Mouse (Mus musculus): ENCODE measurements around the gene Cracr2b. TPM values are rescaled to one million over a fixed set of nuclear protein-coding genes. Genes with fewer than 3 reads are reported as not detected.
A peak's percentile ranks its signal among the peaks of the same experiment; 100 is the strongest.

The Cracr2b gene
- polyA plus RNA-seq, 1 experiment from 2014 or later: 20.8 TPM

DNA sequence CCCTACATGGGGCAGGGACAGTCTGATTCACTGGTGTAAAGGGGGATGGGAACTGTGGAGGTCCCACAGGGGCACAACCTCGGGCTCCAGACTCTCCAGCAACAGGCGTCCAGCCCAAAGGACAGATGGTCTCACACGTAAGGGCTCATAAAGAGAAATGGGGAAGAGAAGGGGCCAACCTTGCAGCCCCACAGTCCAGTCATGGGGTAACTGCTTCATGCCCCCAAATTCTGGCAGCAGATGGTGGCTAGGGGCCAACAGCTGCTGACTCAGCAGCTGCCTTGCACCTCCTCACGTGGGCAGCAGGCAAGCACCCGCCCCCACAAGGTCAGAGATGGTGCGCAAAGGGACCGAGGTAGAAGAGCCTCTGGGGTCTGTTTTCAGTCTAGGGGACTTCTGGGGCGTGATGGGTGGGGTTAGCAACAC lies 28.7 kb upstream of the Cracr2b start:
- H3K27me3 ChIP-seq (ENCODE audit: control insufficient read depth, insufficient read depth, low read length): no peaks in the 10 kb centered on the region
- H3K27ac ChIP-seq (replicated peaks): no peak overlapping the region
- ATAC-seq (ENCODE audit: low FRiP score, low TSS enrichment) (no peak), DNase-seq (ENCODE audit: low spot score) (no peak)
- no peak for TF ChIP-seq CTCF (IDR thresholded peaks at IDR 0.05; ENCODE audit: low read depth)
- no peak for TF ChIP-seq EP300 (optimal IDR thresholded peaks at IDR 0.05)
- WGBS: 83% methylated on average over 8 of the region's 8 CpGs
- peaks cover 5% of the 10 kb centered on the region; the same call in 1 of the 2 replicates for H3K4me1 ChIP-seq (replicated peaks; ENCODE audit: control insufficient read depth, insufficient read depth)
- H3K4me2 ChIP-seq (replicated peaks; ENCODE audit: low read depth): no peak overlapping the region
- no peak overlapping the region for H3K4me3 ChIP-seq (ENCODE audit: low read depth, low read length)
- no peaks in the 10 kb centered on the region for H3K9me3 ChIP-seq (ENCODE audit: control insufficient read depth, low read length)
- peaks cover 11% of the 10 kb centered on the region; the same call in 1 of the 2 replicates for H3K36me3 ChIP-seq (ENCODE audit: control insufficient read depth, insufficient read depth, low read length)
- no peak overlapping the region for H3K9ac ChIP-seq (ENCODE audit: low read length)

DNA sequence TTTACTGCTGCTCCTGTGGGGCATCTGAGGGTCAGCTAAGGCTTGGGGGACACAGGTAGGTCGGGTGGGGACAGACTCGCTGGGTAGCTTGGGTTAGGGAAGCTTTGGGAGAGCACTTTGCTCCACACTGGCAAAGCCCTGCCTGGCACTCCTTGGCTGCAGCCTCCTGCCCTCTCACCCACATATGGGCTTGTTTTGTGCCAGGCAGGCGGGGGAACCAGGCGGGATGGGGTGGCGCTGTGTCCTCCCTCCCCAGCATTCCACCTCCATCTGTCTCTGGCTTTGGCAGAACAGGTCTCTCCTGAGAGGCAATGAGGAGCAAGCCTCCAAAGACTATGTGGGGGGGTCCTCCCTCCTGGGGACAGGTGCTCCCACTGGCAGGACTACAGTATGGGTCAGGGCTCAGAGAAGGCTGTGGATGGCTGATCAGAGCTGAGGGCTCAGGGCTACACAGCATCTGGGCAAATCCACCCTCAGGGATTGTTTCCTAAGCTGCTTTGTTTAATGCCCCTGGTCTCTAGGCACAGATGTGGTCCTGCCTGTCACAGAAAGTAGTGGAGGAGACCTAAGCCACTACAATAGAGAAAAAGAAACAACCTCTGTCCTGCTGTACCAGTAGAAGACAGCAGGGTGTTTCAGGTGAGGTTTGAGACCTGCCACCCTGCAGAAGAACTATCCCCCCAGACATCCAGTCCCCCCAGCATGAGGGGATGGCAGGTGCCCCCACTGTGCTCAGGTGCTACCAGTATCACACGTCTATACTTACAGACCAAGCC lies 28.0 kb upstream of the Cracr2b start:
- no peak overlapping the region for H3K9ac ChIP-seq (ENCODE audit: low read length)
- no peaks in the 10 kb centered on the region for H3K27me3 ChIP-seq (ENCODE audit: control insufficient read depth, insufficient read depth, low read length)
- ATAC-seq (ENCODE audit: low FRiP score, low TSS enrichment) (no peak), DNase-seq (ENCODE audit: low spot score) (no peak)
- H3K4me1 ChIP-seq (replicated peaks; ENCODE audit: control insufficient read depth, insufficient read depth): peaks cover 5% of the 10 kb centered on the region; the same call in 1 of the 2 replicates
- H3K36me3 ChIP-seq (ENCODE audit: control insufficient read depth, insufficient read depth, low read length): peaks cover 11% of the 10 kb centered on the region; the same call in 1 of the 2 replicates
- peak overlapping the region; percentile 30; the same call in 1 of the 2 replicates for H3K27ac ChIP-seq (replicated peaks)
- no peak overlapping the region for H3K4me2 ChIP-seq (replicated peaks; ENCODE audit: low read depth)
- H3K4me3 ChIP-seq (ENCODE audit: low read depth, low read length): no peak overlapping the region
- TF ChIP-seq CTCF (IDR thresholded peaks at IDR 0.05; ENCODE audit: low read depth): no peak
- no peak for TF ChIP-seq EP300 (optimal IDR thresholded peaks at IDR 0.05)
- no peaks in the 10 kb centered on the region for H3K9me3 ChIP-seq (ENCODE audit: control insufficient read depth, low read length)
- WGBS: 65% methylated on average over 6 of the region's 6 CpGs

DNA sequence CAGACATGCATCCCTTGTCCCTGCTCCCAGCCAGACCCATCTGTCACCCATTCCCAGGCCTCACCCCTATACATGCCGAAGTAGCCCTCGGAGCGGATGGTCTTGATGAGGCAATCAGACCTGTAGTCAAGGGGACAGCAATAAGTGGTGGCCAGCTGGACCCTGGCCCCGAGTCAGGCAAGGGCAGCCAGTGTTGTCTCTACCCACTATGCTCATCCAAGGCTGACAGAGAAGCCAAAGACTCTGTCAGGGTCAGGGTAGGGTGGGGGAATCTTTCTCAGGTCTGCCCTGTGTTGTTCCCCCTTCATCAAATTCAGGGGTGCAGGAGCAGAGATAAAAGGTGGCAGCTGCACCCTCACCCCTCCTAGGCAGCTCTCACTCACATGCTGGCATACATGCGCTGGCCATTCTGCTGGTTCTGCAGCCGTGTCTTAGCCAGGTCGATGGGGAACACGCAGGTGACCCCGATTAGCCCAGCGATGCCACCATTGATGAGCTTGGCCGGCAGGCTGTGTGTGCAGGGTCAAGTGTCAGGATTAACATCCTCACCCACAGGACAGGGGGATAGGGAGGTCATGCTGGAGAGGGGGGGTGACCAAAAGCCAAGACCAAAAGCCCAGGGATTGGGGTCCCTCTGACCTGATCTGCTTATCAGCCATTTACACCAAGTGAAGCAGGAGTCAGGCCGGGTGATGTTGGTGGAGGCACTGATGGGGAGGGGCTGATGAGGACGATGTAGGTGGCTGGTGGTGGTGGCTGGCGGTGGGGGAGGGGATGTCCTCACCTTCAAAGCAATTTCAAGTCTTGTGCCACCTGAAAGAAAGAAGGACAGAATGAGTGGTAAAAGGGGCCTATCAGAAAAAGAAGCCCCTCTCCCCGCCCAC lies 27.1 kb upstream of the Cracr2b start:
- Histone ChIP-seq H3K9me3 (ENCODE audit: control insufficient read depth, low read length) (no peaks in the 10 kb centered on the region), H3K9ac (ENCODE audit: low read length) (peak overlapping the region; percentile 54), H3K4me1 (replicated peaks; ENCODE audit: control insufficient read depth, insufficient read depth) (peaks cover 5% of the 10 kb centered on the region; the same call in 1 of the 2 replicates), H3K4me3 (ENCODE audit: low read depth, low read length) (peak overlapping the region; percentile 46), H3K27ac (replicated peaks) (no peak overlapping the region), H3K36me3 (ENCODE audit: control insufficient read depth, insufficient read depth, low read length) (peaks cover 11% of the 10 kb centered on the region; the same call in 1 of the 2 replicates), H3K27me3 (ENCODE audit: control insufficient read depth, insufficient read depth, low read length) (no peaks in the 10 kb centered on the region), H3K4me2 (replicated peaks; ENCODE audit: low read depth) (peak overlapping the region; percentile 71)
- DNase-seq (ENCODE audit: low spot score) (no peak), ATAC-seq (ENCODE audit: low FRiP score, low TSS enrichment) (no peak)
- no peak for TF ChIP-seq EP300 (optimal IDR thresholded peaks at IDR 0.05)
- TF ChIP-seq CTCF (IDR thresholded peaks at IDR 0.05; ENCODE audit: low read depth): no peak
- WGBS: 73% methylated on average over 15 of the region's 15 CpGs

GRCm38 (mm10) chr7:141434464-141434863 lies 26.4 kb upstream of the Cracr2b start:
- Histone ChIP-seq H3K9me3 (ENCODE audit: control insufficient read depth, low read length) (no peaks in the 10 kb centered on the region), H3K4me3 (ENCODE audit: low read depth, low read length) (peak overlapping the region; percentile 46), H3K4me1 (replicated peaks; ENCODE audit: control insufficient read depth, insufficient read depth) (peaks cover 5% of the 10 kb centered on the region; the same call in 1 of the 2 replicates), H3K27me3 (ENCODE audit: control insufficient read depth, insufficient read depth, low read length) (no peaks in the 10 kb centered on the region), H3K9ac (ENCODE audit: low read length) (peak overlapping the region; percentile 55), H3K27ac (replicated peaks) (peak overlapping the region; percentile 58; the same call in 1 of the 2 replicates), H3K4me2 (replicated peaks; ENCODE audit: low read depth) (peak overlapping the region; percentile 71), H3K36me3 (ENCODE audit: control insufficient read depth, insufficient read depth, low read length) (peaks cover 11% of the 10 kb centered on the region; the same call in 1 of the 2 replicates)
- 11% methylated on average over 8 of the region's 8 CpGs for WGBS
- no peak for TF ChIP-seq EP300 (optimal IDR thresholded peaks at IDR 0.05)
- TF ChIP-seq CTCF (IDR thresholded peaks at IDR 0.05; ENCODE audit: low read depth): no peak
- ATAC-seq (ENCODE audit: low FRiP score, low TSS enrichment): no peak
- peak; percentile 47 for DNase-seq (ENCODE audit: low spot score)

DNA sequence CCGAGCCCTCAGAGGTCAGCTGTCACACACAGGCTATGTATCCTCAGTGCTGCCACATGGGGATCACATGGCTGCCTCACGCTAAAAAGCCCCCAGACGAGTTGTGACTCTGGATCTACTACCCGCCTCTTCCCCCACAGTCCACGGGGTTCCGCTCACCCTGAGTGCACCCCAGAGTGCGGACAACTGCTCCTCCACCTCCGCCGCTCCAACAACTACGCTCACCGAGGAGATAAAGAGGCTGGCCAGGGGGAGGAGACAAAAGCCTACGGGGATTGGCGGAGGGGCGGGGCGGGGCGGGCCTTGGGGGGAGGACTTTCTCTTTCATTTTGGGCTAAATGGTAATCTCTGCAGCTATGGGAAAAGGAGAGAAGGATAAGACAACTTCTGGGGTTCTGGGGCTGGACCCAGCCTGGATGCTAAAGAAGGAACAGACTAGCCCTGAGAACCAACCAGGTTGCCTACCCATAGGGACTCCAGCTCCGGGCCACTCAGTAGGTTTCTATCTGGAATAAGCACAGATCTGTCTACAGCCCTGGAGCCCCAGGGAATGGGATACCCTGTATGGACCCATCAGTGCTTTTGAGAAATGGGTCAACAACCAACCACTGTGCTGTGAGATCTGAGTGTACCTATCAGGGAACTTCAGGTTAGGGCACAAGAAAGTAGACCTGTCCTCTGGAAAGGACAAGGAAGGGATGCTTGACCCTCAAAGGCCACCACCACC lies 25.6 kb upstream of the Cracr2b start:
- H3K4me3 ChIP-seq (ENCODE audit: low read depth, low read length): peak overlapping the region; percentile 46
- no peak for TF ChIP-seq EP300 (optimal IDR thresholded peaks at IDR 0.05)
- TF ChIP-seq CTCF (IDR thresholded peaks at IDR 0.05; ENCODE audit: low read depth): 0 out of 2 replicates have a peak, but pooled peaks have one; percentile 14
- DNase-seq (ENCODE audit: low spot score): peak; percentile 80
- no peaks in the 10 kb centered on the region for H3K9me3 ChIP-seq (ENCODE audit: control insufficient read depth, low read length)
- peak overlapping the region; percentile 55 for H3K9ac ChIP-seq (ENCODE audit: low read length)
- peaks cover 11% of the 10 kb centered on the region; the same call in 1 of the 2 replicates for H3K36me3 ChIP-seq (ENCODE audit: control insufficient read depth, insufficient read depth, low read length)
- H3K4me1 ChIP-seq (replicated peaks; ENCODE audit: control insufficient read depth, insufficient read depth): peaks cover 5% of the 10 kb centered on the region; the same call in 1 of the 2 replicates
- H3K27ac ChIP-seq (replicated peaks): peak overlapping the region; percentile 58; the same call in 1 of the 2 replicates
- WGBS: 5% methylated on average over 17 of the region's 17 CpGs
- ATAC-seq (ENCODE audit: low FRiP score, low TSS enrichment): peak; percentile 35; the same call in 1 of the 2 replicates
- peak overlapping the region; percentile 71 for H3K4me2 ChIP-seq (replicated peaks; ENCODE audit: low read depth)
- no peaks in the 10 kb centered on the region for H3K27me3 ChIP-seq (ENCODE audit: control insufficient read depth, insufficient read depth, low read length)
